Mouse (Mus musculus): Measurements from ENCODE around the gene Slfn5. TPM values are rescaled to one million over a fixed set of nuclear protein-coding genes. Genes with fewer than 3 reads are reported as not detected.
"Not testable (repeated sequence)": the region's sequence is repeated elsewhere in the genome, so short reads cannot be mapped to it uniquely, and the experiment has no call there.

Slfn5 gene
- polyA plus RNA-seq, 1 experiment from 2014 or later = 7.8 TPM

GRCm38 (mm10) chr11:82959613-82960012 is 8.5 kb downstream of the Slfn5 start:
- no peaks in the 10 kb centered on the region for H3K9me3 ChIP-seq (ENCODE audit: low read length)
- no peak overlapping the region for H3K4me2 ChIP-seq (replicated peaks; ENCODE audit: low read depth, low read length)
- no peak for ATAC-seq (ENCODE audit: low FRiP score, low TSS enrichment)
- H3K4me3 ChIP-seq (ENCODE audit: low read length) = no peak overlapping the region
- no peaks in the 10 kb centered on the region for H3K36me3 ChIP-seq (ENCODE audit: insufficient read depth, low read length)
- H3K27ac ChIP-seq (ENCODE audit: low read length) = no peak overlapping the region
- no peaks in the 10 kb centered on the region for H3K4me1 ChIP-seq (ENCODE audit: insufficient read depth, low read length)
- H3K9ac ChIP-seq (replicated peaks; ENCODE audit: low read length) = no peak overlapping the region
- 20% methylated on average over 4 of the region's 4 CpGs for WGBS
- H3K27me3 ChIP-seq (ENCODE audit: insufficient read depth, low read length) = 0 out of 2 replicates have a peak, but pooled peaks cover under 1% of the 10 kb centered on the region

GRCm38 (mm10) chr11:82961743-82962142 is 10.6 kb downstream of the Slfn5 start:
- WGBS = 64% methylated on average over 2 of the region's 2 CpGs
- Histone ChIP-seq H3K4me1 (ENCODE audit: insufficient read depth, low read length) (no peaks in the 10 kb centered on the region), H3K9ac (replicated peaks; ENCODE audit: low read length) (no peak overlapping the region), H3K27ac (ENCODE audit: low read length) (no peak overlapping the region), H3K36me3 (ENCODE audit: insufficient read depth, low read length) (no peaks in the 10 kb centered on the region), H3K4me2 (replicated peaks; ENCODE audit: low read depth, low read length) (no peak overlapping the region), H3K27me3 (ENCODE audit: insufficient read depth, low read length) (no peaks in the 10 kb centered on the region), H3K4me3 (ENCODE audit: low read length) (no peak overlapping the region), H3K9me3 (ENCODE audit: low read length) (no peaks in the 10 kb centered on the region)
- ATAC-seq (ENCODE audit: low FRiP score, low TSS enrichment) = no peak

- H3K9me3 ChIP-seq (ENCODE audit: low read length) = no peaks in the 10 kb centered on the region
- no peak overlapping the region for H3K4me2 ChIP-seq (replicated peaks; ENCODE audit: low read depth, low read length)
- no peaks in the 10 kb centered on the region for H3K4me1 ChIP-seq (ENCODE audit: insufficient read depth, low read length)
- H3K27me3 ChIP-seq (ENCODE audit: insufficient read depth, low read length) = no peaks in the 10 kb centered on the region
- H3K36me3 ChIP-seq (ENCODE audit: insufficient read depth, low read length) = no peaks in the 10 kb centered on the region
- H3K4me3 ChIP-seq (ENCODE audit: low read length) = no peak overlapping the region
- 79% methylated on average over 8 of the region's 8 CpGs for WGBS
- ATAC-seq (ENCODE audit: low FRiP score, low TSS enrichment) = no peak
- H3K9ac ChIP-seq (replicated peaks; ENCODE audit: low read length) = no peak overlapping the region
- H3K27ac ChIP-seq (ENCODE audit: low read length) = no peak overlapping the region
These were observed 11.1 kb downstream of the Slfn5 start for GRCm38 (mm10) chr11:82962215-82962614.

DNA sequence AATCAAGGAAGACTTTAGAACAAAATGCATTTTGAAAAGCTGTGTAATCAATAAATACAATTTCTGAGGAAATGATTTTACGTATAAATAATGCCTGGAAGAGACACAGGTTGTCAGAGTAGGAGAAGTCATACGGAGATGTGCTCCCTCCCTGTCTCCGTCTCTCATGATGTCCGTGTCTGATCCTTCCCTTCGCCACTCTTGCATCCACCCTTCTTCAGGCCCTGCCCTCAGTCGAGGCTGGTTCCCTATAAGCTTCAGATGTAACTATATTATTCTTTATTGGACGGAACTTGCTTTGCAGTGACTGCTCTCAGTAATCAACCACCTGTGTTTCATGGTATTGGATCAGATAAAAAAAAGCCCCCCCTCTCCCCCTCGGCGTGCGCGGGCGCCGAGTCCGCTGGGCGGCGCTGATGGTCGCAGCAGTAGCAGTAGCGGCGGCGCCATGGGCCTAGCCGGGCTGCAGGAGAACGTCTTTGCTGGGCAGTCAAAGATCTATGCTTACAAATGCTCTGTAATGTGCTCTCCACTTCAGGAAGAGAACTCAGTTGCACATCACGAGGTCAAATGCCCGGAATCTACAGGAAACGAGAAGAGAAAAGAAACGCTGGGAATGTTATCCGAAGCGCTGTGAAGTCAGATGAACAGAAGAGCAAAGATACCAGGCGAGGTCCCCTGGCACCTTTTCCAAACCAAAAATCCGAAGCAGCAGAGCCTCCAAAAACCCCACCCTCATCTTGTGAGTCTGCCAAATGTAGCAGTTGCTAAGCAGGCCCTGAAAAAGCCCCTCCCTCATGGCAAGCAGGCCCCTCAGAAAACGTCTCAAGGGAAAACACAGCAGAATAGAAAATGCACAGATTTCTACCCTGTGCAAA is 19.8 kb downstream of the Slfn5 start:
- H3K27me3 ChIP-seq (ENCODE audit: insufficient read depth, low read length) = no peaks in the 10 kb centered on the region
- H3K9me3 ChIP-seq (ENCODE audit: low read length) = no peaks in the 10 kb centered on the region
- ATAC-seq (ENCODE audit: low FRiP score, low TSS enrichment) = no peak
- H3K27ac ChIP-seq (ENCODE audit: low read length) = no peak overlapping the region
- WGBS = 8% methylated on average over 31 of the region's 31 CpGs
- H3K4me2 ChIP-seq (replicated peaks; ENCODE audit: low read depth, low read length) = peak overlapping the region; percentile 51
- H3K4me3 ChIP-seq (ENCODE audit: low read length) = peak overlapping the region; percentile 24
- H3K9ac ChIP-seq (replicated peaks; ENCODE audit: low read length) = peak overlapping the region; percentile 46
- H3K4me1 ChIP-seq (ENCODE audit: insufficient read depth, low read length) = peaks cover 5% of the 10 kb centered on the region; the same call in 1 of the 2 replicates
- H3K36me3 ChIP-seq (ENCODE audit: insufficient read depth, low read length) = no peaks in the 10 kb centered on the region

- Histone ChIP-seq H3K27me3 (ENCODE audit: insufficient read depth, low read length) (no peaks in the 10 kb centered on the region), H3K9me3 (ENCODE audit: low read length) (no peaks in the 10 kb centered on the region), H3K4me1 (ENCODE audit: insufficient read depth, low read length) (peaks cover 5% of the 10 kb centered on the region; the same call in 1 of the 2 replicates), H3K9ac (replicated peaks; ENCODE audit: low read length) (no peak overlapping the region), H3K4me3 (ENCODE audit: low read length) (no peak overlapping the region), H3K36me3 (ENCODE audit: insufficient read depth, low read length) (no peaks in the 10 kb centered on the region), H3K27ac (ENCODE audit: low read length) (no peak overlapping the region), H3K4me2 (replicated peaks; ENCODE audit: low read depth, low read length) (peak overlapping the region; percentile 51)
- WGBS = 73% methylated on average over 10 of the region's 11 CpGs
- ATAC-seq (ENCODE audit: low FRiP score, low TSS enrichment) = no peak
These were observed 20.4 kb downstream of the Slfn5 start for GRCm38 (mm10) chr11:82971590-82971974.

- Histone ChIP-seq H3K4me1 (ENCODE audit: insufficient read depth, low read length) (peaks cover 5% of the 10 kb centered on the region; the same call in 1 of the 2 replicates), H3K9ac (replicated peaks; ENCODE audit: low read length) (no peak overlapping the region), H3K9me3 (ENCODE audit: low read length) (no peaks in the 10 kb centered on the region), H3K4me3 (ENCODE audit: low read length) (no peak overlapping the region), H3K36me3 (ENCODE audit: insufficient read depth, low read length) (no peaks in the 10 kb centered on the region), H3K4me2 (replicated peaks; ENCODE audit: low read depth, low read length) (no peak overlapping the region), H3K27ac (ENCODE audit: low read length) (no peak overlapping the region), H3K27me3 (ENCODE audit: insufficient read depth, low read length) (no peaks in the 10 kb centered on the region)
- WGBS = 25% methylated on average over 5 of the region's 5 CpGs
- ATAC-seq (ENCODE audit: low FRiP score, low TSS enrichment) = no peak
These were observed 22.8 kb downstream of the Slfn5 start for GRCm38 (mm10) chr11:82973916-82974315.

DNA sequence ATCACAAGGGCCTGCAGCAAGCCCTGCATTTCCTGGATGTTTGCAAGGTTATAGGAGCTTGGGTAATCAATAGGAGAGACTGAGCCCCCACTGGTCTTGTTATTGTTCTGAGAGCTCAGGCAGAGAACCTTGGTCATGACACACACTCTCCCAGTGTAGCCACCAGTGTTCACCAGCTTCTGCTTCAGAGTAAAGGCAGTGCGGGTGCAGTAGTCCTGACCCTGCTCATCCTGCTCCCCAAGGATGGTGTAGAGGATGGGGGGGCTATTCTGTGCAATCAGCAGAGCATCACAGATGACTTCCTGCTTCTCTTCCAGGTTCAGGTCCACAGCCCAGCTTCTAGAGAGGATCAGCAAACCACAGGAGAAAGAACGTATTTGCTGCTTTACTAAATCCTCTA is 31.3 kb downstream of the Slfn5 start:
- not testable (repeated sequence) for H3K9me3 ChIP-seq (ENCODE audit: low read length); H3K27ac ChIP-seq (ENCODE audit: low read length); H3K4me1 ChIP-seq (ENCODE audit: insufficient read depth, low read length); H3K4me2 ChIP-seq (replicated peaks; ENCODE audit: low read depth, low read length); H3K4me3 ChIP-seq (ENCODE audit: low read length); H3K9ac ChIP-seq (replicated peaks; ENCODE audit: low read length); ATAC-seq (ENCODE audit: low FRiP score, low TSS enrichment); H3K27me3 ChIP-seq (ENCODE audit: insufficient read depth, low read length)
- H3K36me3 ChIP-seq (ENCODE audit: insufficient read depth, low read length) = peaks cover 29% of the 10 kb centered on the region
- WGBS = 92% methylated on average over 2 of the region's 2 CpGs

DNA sequence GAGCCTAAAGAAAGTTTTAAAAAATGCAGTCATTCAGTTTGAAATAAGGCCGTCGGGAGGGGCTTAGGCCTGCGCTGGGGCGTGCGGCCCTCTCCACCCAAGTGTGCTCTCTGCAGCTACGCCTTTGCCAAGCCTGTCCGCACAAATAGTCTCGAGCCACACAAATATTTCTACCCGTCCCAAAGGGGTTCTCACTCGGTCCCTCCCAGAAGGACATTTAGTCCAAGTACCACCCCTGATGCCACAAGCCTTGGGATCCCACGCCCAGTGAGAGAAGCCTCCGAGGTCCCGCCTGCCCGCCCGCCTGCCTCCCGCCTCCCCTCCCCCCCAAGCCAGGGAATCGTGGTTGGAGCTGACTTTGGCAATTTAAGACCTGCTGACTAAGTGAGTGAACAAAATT is 32.0 kb downstream of the Slfn5 start:
- no peak for ATAC-seq (ENCODE audit: low FRiP score, low TSS enrichment)
- Histone ChIP-seq H3K36me3 (ENCODE audit: insufficient read depth, low read length) (peaks cover 29% of the 10 kb centered on the region), H3K4me3 (ENCODE audit: low read length) (no peak overlapping the region), H3K9me3 (ENCODE audit: low read length) (0 out of 2 replicates have a peak, but pooled peaks cover 4% of the 10 kb centered on the region), H3K27ac (ENCODE audit: low read length) (no peak overlapping the region), H3K4me2 (replicated peaks; ENCODE audit: low read depth, low read length) (no peak overlapping the region), H3K27me3 (ENCODE audit: insufficient read depth, low read length) (no peaks in the 10 kb centered on the region), H3K4me1 (ENCODE audit: insufficient read depth, low read length) (no peaks in the 10 kb centered on the region), H3K9ac (replicated peaks; ENCODE audit: low read length) (no peak overlapping the region)
- 83% methylated on average over 17 of the region's 17 CpGs for WGBS

GRCm38 (mm10) chr11:82987621-82988020 is 36.5 kb downstream of the Slfn5 start:
- no peak overlapping the region for H3K4me2 ChIP-seq (replicated peaks; ENCODE audit: low read depth, low read length)
- 90% methylated on average over 6 of the region's 6 CpGs for WGBS
- peaks cover 14% of the 10 kb centered on the region; the same call in 1 of the 2 replicates for H3K4me1 ChIP-seq (ENCODE audit: insufficient read depth, low read length)
- ATAC-seq (ENCODE audit: low FRiP score, low TSS enrichment) = no peak
- H3K27ac ChIP-seq (ENCODE audit: low read length) = no peak overlapping the region
- H3K9me3 ChIP-seq (ENCODE audit: low read length) = 0 out of 2 replicates have a peak, but pooled peaks cover 4% of the 10 kb centered on the region
- no peak overlapping the region for H3K4me3 ChIP-seq (ENCODE audit: low read length)
- H3K36me3 ChIP-seq (ENCODE audit: insufficient read depth, low read length) = peaks cover 17% of the 10 kb centered on the region
- no peaks in the 10 kb centered on the region for H3K27me3 ChIP-seq (ENCODE audit: insufficient read depth, low read length)
- H3K9ac ChIP-seq (replicated peaks; ENCODE audit: low read length) = no peak overlapping the region

GRCm38 (mm10) chr11:82989357-82989756 is 38.2 kb downstream of the Slfn5 start:
- 0 out of 2 replicates have a peak, but pooled peaks cover 4% of the 10 kb centered on the region for H3K9me3 ChIP-seq (ENCODE audit: low read length)
- H3K27ac ChIP-seq (ENCODE audit: low read length) = no peak overlapping the region
- H3K27me3 ChIP-seq (ENCODE audit: insufficient read depth, low read length) = no peaks in the 10 kb centered on the region; the same call in 1 of the 2 replicates
- H3K9ac ChIP-seq (replicated peaks; ENCODE audit: low read length) = no peak overlapping the region
- peak overlapping the region; percentile 66 for H3K4me2 ChIP-seq (replicated peaks; ENCODE audit: low read depth, low read length)
- 0 out of 2 replicates have a peak, but pooled peaks have one; percentile 32 for ATAC-seq (ENCODE audit: low FRiP score, low TSS enrichment)
- peak overlapping the region; percentile 53 for H3K4me3 ChIP-seq (ENCODE audit: low read length)
- 35% methylated on average over 12 of the region's 12 CpGs for WGBS
- H3K36me3 ChIP-seq (ENCODE audit: insufficient read depth, low read length) = peaks cover 13% of the 10 kb centered on the region
- peaks cover 14% of the 10 kb centered on the region; the same call in 1 of the 2 replicates for H3K4me1 ChIP-seq (ENCODE audit: insufficient read depth, low read length)
